Mouse (Mus musculus) heart, postnatal 36 days (tissue): ENCODE results near the gene Ccdc158. TPM values are rescaled to one million over a fixed set of nuclear protein-coding genes. Genes with fewer than 3 reads are reported as not detected.

Source experiments
- DNase-seq, 2 experiments: peaks; one replicate each; pipeline ENCODE4 v3.0.0; 2021 to 2022
- intact Hi-C: fragments of 180-260 bp; cut with DNase I; formaldehyde crosslinking; loops from one replicate; pipeline ENCODE4 v1.15.1; 2025
- total RNA-seq, 2 experiments: library from RNA; stranded (reverse); gene quantifications; 2 replicates each; pipeline ENCODE4 v1.2.3; 2021

The Ccdc158 gene
- total RNA-seq, 2 experiments from 2014 or later = not detected

DNA sequence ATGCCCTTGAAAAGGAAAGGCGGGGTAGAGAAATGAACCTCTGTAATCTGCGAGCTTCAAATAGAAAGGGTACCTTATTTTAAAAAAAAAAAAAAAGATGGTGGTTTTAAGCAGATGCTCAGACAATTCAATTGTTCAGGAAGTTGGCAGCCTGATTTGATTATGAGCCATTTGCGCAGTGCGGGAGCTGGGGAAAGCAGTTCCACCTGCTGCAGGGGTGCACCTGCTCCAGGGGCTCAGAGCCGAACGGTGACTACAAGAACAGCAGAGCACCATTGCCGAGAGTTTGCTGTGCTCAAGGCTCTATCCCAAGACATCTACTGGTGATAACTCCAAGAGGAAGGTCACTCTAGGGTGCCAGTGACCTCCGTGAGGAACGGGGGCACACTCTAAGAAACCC lies 13.5 kb upstream of the Ccdc158 start:
- intact Hi-C loops = no loop called here
- DNase-seq = no peak

DNA sequence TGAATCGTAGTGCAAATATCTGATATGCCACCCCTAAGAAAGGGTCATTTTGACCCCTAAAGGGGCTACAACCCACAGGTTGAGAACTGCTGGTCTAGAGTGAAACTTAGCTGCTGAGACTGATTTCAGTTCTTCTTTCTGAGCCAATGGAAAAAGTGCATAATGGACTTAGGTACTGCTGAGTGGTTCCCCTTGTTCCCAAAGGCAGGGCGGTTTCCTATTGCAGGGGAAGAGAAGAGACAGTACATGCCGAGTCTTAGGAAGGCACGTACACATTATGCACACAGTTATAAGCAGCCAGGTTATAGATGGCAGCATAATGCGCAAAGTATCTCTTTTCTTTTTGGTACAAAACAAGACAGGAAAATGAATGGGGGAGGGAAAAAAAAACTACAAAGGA lies 13.1 kb upstream of the Ccdc158 start:
- intact Hi-C loops = no loop called here
- DNase-seq = no peak

DNA sequence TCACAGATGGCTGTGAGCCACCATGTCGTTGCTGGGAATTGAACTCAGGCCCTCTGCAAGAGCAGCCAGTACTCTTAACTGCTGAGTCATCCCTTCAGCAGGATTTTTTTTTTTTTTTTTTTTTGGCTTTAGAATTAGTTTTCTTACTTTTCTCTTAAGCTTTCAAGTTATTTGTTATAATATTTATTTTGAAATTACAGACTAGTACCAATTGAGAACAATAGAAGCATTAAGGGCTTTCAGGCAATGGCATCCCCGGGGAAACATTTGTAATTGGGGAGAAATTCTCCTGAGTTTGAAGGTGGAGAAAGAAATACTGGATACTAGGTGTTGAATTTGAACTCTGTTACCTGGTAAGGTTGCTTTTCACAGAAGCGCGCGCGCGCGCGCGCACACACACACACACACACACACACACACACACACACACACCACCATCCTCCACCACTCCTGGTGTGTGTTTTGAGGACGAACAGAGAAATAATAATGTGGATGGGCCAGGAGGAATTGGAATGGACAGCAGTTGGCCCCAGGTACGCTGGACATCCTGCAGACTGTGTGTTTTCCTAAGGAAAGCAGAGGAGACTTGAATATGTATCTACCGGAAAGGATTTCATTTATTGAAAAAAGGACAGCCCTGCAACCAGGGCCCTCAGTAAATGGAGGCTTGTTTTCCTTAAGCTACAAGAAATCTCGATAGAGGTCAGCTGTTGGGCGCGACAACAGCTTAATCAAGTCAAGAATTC lies 9.8 kb upstream of the Ccdc158 start:
- no peak for DNase-seq
- intact Hi-C loops = loop anchor here (5.0 kb wide), 1 partner anchor 137 kb away; no protein-coding TSS in a partner anchor

DNA sequence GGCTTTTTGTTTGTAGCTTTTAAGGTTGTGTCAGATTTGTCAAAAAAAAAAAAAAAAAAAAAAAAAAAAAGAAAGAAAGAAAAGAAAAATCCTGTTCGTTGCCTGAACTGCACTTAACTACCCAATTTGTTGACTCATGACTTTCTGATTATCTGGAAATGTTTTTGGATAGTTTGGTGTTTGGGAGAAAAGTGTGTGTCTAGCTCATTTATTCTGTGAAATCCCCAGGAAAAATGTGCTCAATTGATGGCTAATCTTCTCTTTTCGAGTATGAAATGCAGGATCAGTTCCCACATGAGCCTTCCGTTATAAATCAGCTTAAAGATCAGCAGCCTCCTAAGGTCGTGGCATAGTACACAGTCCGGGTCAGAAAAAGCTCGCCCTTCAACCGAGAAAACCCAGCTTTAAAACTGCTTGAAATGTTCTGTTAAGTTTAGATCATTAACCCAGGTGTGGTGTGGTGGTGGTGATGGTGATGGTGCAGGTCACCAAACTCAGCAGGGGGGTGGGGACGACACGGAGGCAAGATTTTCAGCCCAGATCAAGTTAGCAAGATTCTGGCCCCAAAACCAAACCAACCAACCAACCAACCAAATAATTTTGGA lies 8.9 kb upstream of the Ccdc158 start:
- intact Hi-C loops = loop anchor here (5.0 kb wide), 1 partner anchor 138 kb away; no protein-coding TSS in a partner anchor
- DNase-seq = no peak

DNA sequence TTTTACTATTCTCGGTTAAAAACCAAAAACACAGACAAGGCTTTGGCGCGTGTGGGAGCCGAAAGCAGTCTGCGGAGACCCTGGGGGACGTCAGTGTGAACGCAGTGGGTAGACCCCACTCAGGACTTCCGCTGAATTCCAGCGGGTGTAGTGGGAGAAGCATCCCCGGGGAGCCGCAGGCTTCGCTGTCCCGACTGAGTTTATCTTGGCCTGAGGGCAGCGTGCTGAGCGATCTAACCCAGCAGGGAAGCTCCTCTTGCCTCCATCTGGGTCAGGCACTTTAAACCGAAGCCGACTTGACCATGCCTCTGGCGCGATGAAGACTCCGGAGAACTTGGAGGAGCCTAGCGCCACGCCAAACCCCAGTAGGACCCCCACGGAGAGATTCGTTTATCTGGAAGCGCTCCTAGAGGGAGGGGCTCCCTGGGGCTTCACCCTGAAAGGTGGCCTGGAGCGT lies 8.3 kb upstream of the Ccdc158 start, which contains the start of gene Shroom3:
Gene Shroom3 (plus strand): TSS at position 85 of the 457 bp plus-strand sequence.
- DNase-seq = peak; percentile 18
- intact Hi-C loops = loop anchor here (5.0 kb wide), 1 partner anchor 139 kb away; no protein-coding TSS in a partner anchor

DNA sequence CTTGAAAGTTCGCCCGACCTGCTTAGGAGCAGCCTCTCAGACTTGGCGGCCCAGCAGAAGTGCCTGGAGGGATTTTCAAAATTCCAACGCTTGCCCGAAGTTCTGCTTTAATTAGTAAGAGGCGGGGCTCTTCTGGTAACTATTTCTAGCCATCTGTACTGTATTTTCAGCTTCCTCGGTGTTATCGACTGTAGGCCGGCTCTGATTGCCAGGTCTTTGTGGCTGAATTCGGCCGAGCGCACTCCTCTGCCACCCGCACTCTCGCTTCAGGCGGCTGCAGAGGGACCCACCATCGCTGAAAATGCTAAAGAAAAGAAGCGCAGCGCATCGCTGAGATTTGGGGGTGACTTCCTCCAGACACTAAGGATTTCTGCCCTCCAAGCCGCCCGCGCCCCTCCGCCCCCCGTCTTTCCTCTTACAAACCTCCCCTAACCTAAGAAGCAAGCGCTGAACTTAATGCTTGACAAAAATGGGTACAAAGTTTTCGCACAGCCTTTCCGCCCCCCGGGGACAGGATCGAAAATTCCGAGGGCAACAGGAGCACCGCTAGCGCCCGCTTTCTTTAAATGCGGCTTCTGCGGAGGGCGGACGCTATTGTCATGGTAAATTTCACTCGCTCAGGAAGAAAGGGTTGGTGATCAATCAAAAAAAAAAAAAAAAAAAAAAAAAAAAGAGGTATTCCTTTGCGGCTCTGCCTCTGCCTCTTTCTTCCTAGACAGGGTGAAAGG lies 7.7 kb upstream of the Ccdc158 start:
- peak; percentile 16 for DNase-seq
- intact Hi-C loops = loop anchor here (5.0 kb wide), 1 partner anchor 140 kb away; no protein-coding TSS in a partner anchor

DNA sequence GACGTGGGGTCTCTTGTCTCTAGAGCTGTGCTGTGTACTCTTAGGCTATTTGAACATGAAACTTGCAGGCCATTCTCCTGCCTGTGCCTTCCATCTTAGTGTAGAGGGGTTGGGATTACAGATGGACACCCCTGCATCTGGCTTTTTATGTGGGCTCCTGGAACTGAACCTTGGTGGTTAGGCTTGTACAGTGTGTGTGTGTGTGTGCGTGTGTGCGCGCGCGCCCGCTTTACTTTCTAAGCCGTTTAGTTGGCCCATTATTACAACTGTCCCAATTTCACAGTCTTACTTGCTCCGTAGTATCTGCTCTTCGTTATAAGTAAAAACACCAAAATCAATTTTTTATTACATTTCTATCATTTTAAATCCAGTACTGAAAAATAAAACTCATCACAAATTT lies 6.8 kb upstream of the Ccdc158 start:
- intact Hi-C loops = loop anchor here (5.0 kb wide), 1 partner anchor 140 kb away; no protein-coding TSS in a partner anchor
- no peak for DNase-seq

DNA sequence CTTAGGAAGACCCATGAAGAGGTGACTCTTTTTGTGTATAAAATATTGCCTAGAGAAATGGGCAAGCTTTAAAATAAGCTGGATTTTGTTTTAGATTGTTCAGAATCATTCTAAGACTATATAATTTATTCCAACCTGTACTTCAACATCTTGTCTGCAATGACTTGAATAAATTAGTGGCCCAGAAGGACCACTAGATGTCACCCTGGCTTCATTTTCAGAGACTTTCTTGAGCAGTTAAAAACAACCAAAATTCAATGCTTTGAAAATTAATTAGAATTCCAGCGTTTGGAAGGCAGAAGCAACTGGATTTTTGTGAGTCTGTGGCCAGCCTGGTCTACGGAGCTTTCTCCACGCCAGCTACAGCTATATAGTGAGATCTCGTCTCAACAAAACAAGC lies 4.4 kb upstream of the Ccdc158 start:
- intact Hi-C loops = loop anchor here (1.0 to 10.0 kb wide), 5 partner anchors 47 to 645 kb away; no protein-coding TSS in a partner anchor

DNA sequence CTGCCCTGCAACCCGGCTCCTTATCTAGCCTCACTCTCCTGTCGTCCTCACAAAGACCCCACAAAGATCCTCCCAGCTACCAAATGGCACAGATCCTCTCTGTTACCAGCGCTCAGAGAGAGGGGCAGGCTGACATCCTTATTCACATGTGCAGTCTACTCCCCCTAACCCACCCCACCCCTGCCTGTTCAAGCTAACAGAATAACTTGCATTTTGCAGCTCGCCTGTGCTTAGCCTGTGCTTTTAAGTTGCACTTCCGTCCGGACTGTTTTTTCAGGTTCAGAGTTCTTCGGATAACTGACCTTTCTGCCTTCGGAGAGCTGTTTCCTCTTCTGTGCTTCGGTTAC lies 476 bp upstream of the Ccdc158 start:
- DNase-seq = no peak
- intact Hi-C loops = loop anchor here (5.0 to 10.0 kb wide), 2 partner anchors 197 to 649 kb away; no protein-coding TSS in a partner anchor

More for the DNA sequence above, 4.4 kb upstream of the Ccdc158 start:
- DNase-seq = no peak

DNA sequence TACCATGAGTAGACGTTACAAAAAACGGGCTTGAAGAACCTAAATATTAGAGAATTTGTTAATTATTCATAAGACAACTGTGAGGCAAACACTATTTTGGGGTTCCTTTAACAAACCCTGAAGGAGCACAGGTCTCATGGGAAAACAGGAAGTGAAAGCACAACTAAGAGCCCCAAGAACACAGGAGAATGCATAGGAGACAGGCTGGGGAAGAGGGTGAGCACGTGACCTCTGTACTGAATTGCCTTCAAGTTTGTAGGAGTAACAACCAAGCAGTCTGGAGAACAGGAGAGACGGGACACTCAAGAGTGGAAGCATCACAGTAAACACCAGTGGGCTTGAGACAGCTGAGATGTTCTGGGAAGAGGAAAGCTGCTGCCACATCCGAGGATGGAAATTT lies 8.2 kb downstream of the Ccdc158 start:
- no peak for DNase-seq
- intact Hi-C loops = no loop called here

DNA sequence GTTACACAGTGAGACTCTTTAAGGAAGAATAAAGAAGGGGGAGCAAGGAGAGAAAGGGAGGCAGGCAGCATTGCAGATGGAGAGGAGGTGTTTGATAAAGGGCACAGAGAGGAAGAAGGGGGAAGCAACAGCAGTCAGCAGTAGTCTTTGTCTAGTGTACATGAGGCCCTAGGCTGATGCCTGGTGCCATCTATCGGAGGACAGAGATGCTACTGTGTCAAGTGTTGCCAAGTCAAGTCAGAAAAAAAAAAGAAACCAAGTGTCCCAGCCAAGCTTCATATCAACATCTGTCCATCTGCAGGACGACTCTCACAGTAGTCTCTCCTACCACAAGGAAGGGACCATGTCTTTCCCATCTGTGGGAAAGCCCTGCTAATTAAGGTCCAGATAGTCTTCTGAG lies 10.8 kb downstream of the Ccdc158 start:
- no peak for DNase-seq

DNA sequence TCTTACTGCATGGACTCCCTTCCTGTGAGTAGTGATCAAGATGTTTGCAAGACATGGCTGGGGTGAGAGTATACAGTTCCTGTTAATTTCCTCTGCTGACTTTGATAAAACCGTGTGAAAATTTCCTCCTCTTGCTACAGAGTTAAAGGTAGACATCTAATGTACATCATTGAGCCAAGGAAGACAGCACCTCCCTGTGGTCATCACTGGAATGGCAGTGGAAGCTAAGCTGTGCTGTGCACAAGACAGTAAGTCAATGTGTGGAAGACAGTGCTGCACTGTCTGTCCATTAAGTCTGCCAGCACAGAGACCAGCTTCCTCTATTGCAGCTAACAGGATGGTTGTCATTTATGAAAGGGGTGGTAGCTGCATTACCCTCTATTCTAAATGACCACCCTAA lies 18.8 kb downstream of the Ccdc158 start:
- intact Hi-C loops = loop anchor here (1.0 kb wide), 1 partner anchor 195 kb away; no protein-coding TSS in a partner anchor
- peak; percentile 67 to 80 for DNase-seq

More for the DNA sequence above, 10.8 kb downstream of the Ccdc158 start:
- intact Hi-C loops = no loop called here

DNA sequence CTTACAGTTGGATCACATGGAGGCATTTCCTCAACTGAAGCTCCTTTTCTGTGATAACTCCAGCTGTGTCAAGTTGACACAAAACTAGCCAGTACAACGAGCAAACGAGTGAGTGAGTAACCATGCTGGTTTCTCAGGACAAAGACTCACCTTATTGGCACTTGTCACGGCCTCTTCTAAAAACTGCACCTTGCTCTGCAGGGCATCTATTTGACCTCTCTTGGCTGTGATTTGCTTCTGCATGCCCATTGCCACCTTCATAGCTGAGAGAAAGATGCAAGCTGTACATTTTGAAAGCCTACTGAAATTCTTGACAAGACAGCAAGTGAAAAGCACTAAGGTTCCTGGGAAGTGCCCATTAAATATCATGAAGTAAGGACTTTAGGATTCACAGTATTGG lies 34.2 kb downstream of the Ccdc158 start:
- no peak for DNase-seq
- intact Hi-C loops = no loop called here

DNA sequence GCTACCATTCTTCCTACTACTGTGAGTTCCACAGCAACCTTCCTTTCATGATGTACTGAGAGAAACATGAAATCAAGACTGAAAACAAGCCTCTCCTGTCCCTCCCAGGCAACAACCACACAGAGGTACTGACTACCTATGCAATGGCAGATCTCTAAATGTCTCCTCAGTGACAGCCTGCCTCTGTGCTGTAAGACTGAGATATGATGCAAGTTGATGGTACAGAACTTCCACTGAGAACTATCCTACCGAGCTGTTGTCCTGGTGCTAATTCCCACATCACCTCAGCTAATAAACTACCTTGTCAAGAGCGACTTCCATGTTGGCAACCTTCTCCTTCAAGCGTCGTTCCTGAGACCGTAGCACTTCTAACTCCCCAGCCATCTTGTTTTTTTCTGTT lies 39.2 kb downstream of the Ccdc158 start:
- no peak for DNase-seq
- intact Hi-C loops = no loop called here

DNA sequence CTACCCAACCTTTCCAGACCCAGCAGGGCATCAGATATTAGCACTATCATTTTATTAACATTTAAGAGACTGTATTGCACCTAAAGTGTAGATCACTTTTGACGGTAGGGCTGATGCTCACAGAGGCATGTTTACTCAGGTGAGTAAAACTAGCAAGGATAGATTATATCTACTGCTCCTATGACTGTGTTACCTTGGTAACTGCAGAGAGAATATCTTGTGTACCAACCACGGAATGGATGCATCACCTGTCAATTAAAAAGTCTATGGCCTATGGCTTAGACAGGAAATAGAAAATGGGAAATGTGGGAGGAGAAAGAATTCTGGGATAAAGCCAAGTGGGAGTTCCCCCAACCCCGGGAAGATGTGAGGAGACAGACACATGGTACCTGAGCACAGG lies 40.2 kb downstream of the Ccdc158 start:
- no peak for DNase-seq
- intact Hi-C loops = no loop called here

DNA sequence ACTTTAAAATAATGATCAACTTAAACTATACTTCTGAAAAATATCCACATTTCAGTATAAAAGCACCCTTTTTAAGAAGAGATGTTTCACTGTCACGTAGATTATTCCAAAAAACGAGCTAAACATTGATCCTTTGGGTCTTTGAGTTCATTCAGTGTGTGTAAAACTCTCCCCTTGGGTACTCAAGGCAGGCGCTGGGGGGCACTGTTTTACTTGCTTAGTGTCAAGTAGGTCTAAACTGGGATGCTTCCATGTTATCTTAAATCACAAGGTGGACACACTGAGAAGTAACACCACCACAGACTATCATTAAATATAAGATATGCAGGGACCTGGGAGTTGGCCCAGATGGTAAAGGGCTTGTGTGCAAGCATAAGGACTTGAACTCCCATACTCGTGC lies 41.5 kb downstream of the Ccdc158 start:
- DNase-seq = no peak
- intact Hi-C loops = no loop called here

DNA sequence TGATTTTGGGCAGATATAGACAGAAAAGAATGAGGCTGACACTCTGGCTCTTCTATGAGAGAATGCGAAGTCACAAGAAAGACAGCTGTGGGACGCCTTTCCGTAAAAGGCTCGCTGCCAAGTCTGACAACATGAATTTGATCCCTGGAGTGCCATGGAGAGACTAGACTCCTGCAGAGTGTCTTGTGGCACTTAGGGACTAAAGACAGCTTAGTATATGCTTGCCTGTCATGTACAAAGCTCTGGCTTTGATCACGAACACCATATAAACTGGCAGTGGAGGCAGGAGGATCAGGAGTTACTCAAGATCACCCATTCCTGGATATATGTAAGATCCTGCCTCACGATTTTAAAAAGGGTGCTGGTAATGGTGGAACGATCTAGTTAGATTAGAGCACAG lies 47.2 kb downstream of the Ccdc158 start:
- intact Hi-C loops = no loop called here
- no peak for DNase-seq

DNA sequence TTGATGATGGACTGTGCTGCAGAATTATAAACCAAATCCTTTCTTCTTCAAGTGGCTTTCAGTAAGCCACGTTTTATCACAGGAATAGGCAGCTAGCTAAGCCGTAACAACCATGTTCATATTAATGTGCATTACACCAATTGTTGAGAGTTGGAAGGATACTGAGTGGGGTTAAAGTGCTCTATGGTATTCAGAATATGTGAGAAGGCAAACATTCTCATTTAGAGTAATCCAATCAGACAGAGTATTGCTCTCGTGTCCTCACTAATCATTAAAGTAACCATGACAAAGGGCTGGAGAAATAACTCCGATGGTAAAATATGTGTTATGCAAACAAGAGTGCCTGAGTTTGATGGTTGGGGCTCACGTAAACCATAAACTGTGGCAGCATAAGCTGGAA lies 53.2 kb downstream of the Ccdc158 start:
- no peak for DNase-seq
- intact Hi-C loops = no loop called here

DNA sequence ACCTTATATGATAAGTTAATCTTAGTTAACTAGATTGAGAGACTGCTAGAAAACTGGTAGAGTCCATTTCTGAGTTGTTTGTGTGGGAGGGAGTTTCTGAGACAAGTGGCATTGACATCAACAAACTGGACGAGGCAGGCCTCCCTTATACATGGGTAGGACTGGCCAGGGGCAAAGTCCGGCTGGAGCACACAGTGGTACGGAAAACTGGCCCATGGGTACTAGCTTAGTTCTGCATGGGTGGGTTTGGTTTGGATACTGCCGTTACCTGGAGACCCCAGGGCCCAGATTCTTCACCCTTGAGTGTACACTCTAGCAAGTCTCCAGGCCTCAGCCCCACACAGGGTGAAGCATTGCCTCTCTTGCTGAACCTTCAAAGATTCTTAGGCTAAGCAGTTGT lies 62.3 kb downstream of the Ccdc158 start:
- no peak for DNase-seq
- intact Hi-C loops = no loop called here

DNA sequence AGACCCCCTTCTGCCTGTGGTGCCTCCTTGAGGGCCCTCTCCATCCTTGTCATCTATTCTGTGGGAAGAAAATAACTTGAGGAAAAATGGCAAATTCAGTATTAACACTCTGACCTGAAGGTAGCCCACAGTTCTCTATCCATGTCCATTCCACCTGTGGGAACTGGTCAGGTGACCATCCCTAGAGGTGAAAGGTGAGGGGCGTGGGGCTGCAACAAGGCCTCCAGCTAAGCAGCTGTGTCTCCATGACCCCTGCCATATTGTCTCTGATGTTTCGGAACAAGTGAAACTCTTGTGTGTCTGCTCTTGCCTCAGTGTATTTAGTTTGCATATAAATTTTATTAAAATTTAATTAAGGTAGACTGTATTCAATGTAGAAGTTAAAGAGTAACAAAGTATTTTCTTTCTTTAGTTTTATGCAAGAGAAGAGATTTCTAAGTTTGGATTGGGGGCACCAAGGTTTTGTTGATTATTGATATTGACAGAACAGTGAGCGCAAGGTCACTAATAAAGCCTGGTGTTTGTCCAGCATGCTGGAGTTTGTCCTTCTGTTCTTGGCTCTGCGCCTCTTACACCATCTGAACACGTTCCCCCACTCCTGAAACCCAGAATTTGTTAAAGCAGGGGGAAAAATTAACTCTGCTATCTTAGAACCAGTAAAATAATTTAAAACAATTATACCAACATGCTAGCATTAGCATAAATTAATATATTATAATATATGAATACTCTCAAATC lies 67.4 kb downstream of the Ccdc158 start:
- no peak for DNase-seq
- intact Hi-C loops = no loop called here
